Mouse (Mus musculus) urinary bladder, adult 2 months (tissue): Measurements from ENCODE around the gene Anapc15. TPM values are rescaled to one million over a fixed set of nuclear protein-coding genes. Genes with fewer than 3 reads are reported as not detected.
"Not testable (repeated sequence)": the region's sequence is repeated elsewhere in the genome, so short reads cannot be mapped to it uniquely, and the experiment has no call there.

Source experiments
- DNase-seq: peaks from one replicate; pipeline ENCODE4 v3.0.0; 2022; ENCODE audit warnings: low spot score
- polyA plus RNA-seq: library from polyadenylated mRNA; depleted of rRNA; stranded (reverse); fragments of >200 nt; gene quantifications from 2 replicates; pipeline ENCODE4 v1.2.3, GENCODE M21; 2012

The Anapc15 gene
- polyA plus RNA-seq, 1 experiment: 47.8 TPM

DNA sequence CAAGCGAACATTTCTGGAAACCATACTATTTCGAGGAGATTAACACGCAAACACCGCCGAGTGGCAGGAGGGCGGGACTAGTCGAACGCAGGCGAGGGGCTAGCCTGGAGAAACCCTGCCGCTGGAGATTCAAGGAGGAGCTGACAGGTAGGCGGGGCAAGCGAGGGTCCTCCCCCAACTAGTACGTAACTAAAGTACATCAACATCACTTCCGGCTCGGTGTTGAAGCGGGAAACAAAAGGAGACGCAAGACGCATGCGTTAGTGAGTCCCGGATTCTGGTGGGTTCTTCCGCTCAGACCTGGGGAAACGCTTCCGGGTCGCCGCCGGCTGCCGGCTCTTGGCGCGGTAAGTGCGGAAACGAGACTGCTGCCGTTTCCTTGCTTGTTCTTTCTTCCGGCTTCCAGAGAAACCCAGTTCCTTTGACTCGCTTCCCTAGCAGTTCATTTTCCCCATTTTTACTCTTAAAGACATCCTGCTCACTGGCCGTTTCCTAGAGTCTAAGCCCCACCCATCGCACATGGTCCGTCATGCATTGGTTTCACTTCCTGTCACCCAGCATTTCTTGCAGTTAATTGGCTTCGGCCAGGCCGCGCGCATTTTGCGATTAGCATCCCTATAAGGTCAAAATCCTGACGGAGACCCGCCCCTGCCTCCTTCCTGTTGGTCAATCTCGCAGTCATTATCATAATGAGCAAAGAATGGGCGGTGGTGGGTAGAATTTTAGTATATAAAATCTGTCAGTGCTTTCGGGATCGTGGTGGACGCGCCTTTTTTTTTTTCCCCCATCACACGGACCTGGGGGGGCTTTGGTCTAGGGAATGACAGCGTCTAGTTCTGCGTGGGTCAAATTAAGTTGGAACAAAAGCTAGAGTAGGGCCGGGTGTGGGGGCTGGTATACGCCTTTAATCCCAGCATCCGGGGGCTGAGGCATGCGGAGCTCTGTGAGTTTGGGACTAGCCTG, 32.9 kb downstream of the Anapc15 start:
- peak; percentile 84 for DNase-seq

DNA sequence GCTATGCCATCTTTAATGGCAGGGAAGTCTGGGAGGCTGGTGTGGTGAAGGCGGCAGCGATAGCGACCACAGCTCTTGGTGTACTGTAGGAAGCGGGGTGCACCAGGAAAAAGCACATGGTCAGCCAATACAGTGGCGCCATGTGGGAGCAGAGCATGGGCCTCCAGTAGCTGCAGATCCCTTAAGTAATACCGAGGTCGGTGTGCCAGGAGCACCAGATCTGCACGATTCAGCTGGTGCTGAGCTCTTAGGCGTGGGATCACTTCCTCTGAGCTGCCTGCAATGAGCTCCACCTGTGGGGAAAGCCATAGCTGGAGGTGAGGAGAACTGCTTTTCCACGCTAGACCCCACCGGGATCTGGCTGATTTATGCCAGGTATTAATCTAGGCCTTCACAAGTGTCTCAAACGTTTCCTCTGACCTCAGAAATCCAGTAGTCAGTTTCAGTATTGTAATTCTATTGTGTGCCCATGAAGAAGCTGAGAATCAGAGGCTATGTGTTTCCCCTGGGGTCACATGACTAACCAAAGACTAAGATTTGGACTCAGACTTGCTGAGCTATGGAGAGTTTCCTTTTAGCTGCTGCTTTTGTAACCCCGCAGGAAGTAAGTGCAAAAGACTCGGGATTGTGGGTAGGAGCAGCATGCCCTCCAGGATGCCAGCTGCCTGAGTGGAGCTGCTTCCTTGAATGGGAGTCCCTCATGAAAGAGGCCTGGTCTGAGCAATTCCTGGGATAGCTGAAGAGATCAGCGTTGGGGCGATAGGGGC, 37.0 kb downstream of the Anapc15 start:
- DNase-seq: no peak

DNA sequence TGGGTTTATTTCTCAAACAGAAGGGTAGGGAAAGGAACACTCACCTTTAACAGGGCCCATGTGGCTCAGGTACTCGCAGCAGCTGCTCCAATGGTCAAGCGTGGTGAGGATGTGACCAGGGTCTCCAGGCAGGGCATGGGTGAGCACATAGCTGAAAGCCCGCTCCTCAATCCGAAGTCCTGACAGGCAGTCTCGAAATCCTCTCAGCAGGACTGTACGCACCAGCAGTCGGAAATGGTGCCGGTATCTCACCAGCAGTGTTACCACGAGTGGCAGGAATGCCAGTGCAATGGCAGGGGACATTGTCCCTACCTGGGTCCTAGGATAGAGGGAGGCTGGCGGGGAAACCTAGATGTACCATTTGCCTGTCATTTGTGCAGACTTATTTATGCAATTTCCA, 38.5 kb downstream of the Anapc15 start:
- no peak for DNase-seq

DNA sequence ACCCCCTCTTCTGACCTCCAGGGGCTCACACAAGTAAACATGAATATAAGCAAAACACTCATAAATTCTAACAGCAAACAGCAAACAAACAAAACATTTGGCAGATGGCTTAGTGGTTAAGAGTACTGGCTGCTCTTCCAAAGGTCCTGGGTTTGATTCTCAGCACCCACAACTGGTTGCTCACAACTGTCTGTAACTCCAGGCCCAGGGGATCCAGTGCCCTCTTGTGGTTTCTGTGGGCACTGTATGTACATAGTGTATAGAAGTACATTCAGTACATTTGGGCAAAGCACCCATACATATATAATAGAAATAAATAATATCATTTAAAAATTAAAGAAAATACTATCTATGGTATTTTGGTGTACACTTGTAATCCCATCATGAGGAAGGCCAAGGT, 39.3 kb downstream of the Anapc15 start:
- DNase-seq: no peak

DNA sequence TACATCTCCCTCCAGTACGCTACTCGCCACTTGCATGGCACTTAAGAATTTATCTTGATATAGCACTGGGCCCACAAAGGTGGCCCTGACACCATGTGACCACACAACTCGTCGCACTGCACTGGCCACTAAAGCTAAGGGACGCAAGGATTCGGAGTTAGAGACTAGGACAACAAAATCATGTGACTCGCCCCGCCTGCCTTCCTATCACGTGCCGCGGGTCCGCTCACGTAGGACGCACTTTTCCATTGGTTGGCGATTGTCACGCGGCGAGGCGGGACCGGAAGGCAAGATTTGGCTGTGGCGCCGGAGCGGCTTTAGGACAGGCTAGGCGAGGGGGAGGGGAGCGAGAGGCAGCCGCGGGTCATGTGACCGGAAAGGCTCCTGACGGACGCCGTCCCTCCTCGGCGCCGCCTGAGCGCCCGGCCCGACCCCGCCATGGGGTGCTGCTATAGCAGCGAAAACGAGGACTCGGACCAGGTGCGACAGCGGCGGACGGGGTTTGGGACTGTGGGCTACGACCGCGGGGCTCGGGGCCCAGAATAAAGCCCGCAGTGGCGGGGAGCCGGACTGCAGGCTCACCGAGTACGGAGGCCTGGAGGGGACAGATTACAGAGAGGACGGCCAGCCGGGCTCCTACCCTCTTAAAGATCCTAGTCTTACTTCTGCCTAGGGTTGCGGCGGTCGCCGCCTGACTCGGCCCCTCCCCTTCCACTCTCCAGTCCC, 42.2 kb downstream of the Anapc15 start, which contains the start of gene Lamtor1:
TSS of gene Lamtor1 (plus strand) at position 344 of the 726 bp plus-strand sequence.
- DNase-seq: peak; percentile 100

DNA sequence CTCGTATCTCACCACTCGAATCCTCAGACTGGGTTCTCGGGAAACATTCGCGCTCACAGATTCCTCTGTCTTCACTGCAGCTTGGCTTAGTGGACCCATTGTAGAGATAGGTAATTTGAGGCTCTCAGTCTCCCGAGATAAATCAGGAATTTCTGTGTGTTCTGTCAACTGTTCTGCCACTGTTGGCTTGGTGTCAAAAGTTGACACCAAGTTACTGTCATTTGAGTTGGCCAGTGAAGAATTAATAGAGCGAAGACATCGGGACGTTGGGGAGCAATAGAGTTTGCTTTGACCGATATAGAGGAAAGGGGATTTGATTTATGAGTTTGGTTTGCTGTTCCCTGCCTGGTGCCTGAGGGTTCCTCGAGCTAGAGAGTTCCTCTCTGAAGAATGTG, 42.8 kb downstream of the Anapc15 start, which contains the start of gene Tomt:
TSS of gene Tomt (minus strand) at position 73 of the 395 bp plus-strand sequence.
- no peak for DNase-seq

DNA sequence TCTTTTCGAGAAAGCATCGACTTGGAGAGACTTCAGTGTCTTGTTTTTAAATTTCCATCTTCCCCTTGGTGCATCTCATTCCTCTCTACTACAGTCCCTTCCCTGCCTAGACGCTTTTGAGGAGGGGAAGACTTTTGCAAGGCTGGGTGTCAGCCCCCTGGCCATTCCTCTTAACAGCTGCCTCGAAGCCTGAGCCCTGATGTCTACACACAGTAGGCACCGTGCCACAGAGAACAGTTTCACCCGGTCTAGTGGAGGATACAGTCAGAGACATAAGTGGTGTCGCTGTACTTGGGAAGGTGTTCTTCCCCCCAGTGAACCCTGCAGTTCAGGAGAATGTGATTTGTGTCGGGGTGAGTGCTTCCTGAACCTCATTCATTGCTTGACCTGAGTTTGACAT, 43.2 kb downstream of the Anapc15 start:
- DNase-seq: no peak

DNA sequence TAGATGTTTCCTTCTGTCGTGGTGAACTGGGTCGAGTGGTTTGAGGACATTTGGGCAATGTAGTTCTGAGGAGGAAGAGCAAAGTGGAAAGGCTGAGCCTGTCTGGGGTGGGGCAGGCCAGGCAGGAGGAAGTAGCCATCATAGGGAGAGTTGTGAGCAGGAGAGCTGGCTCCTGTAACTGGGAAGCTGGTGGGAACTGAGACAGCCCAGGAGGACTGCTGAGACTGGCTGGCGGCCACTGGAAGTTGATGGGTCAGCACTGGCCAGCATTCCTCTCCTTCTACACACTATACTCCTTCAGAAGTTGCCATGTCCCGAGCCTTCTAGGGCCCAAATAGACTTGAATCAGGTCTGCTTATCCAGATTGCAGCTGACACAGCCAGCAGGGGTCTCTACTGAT, 44.9 kb downstream of the Anapc15 start:
- DNase-seq: no peak

DNA sequence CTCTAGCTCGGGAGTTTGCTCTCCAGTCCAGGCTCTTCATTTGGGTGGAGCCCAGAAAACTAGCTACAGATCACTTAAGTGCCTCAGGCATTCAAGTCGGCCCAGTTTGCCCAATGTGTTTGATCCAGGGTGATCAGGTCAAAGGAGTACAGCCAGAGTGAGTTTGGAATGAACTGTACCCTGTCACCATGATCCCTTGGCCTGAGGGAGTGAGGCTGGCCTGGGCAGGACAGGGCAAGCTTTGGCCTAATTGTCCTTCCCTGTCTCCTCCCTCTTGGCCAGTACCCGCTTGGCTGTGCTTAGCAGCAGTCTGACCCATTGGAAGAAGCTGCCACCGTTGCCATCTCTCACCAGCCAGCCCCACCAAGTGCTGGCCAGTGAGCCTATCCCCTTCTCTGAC, 46.6 kb downstream of the Anapc15 start:
- no peak for DNase-seq

DNA sequence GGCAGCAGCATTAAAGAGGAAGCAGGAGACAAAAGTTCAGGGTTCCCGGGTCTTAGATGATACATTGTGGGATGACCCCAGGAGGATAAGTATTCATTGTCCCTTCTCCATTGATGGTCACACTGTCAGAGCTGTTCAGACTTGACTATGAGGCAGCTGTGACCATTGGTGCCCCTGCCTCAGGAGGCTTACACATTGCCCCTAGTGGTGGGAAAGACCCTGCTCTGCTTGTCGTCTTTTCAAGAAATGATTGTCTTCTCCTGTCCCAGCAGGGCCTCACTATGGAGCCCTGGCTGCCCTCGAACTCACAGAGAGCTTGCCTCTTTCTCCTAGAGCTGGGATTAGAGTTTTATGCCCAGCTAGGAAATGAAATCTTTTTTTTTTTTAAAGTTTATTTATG, 48.5 kb downstream of the Anapc15 start:
- DNase-seq: no peak

DNA sequence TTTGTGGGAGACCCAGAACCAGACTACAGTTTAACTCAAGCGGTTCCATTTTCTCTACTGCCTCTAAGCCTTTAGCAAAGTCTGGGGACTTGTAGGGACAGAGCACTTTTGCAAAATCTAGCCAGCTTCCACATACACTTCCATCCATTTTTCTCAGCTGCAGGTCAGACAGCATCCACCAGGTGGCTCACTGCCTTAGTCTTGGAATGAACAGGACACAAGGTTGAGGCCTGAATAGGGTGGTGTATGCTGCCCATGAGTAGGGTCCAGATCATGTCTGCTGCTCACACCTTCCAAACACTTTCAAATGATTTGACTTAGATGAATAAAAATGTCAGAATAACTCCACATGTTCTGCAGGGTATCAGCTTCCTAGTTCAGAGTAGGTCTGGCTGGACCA, 54.6 kb downstream of the Anapc15 start:
- DNase-seq: no peak

DNA sequence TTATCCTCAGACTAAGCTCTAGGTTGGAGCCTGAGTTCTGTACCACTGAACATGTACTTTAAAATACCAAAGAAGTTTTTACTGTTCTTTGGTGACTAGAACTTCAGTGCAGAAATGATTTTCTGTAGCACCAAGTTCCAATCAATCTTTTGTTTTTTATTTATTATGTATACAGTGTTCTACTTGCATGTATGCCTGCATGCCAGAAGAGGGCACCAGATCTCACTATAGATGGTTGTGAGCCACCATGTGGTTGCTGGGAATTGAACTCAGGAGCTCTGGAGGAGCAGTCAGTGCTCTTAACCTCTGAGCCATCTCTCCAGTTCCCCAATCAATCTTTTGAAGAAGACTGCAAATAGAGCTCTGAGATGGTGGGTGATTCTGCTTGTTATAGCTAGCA, 62.4 kb downstream of the Anapc15 start:
- DNase-seq: not testable (repeated sequence)

DNA sequence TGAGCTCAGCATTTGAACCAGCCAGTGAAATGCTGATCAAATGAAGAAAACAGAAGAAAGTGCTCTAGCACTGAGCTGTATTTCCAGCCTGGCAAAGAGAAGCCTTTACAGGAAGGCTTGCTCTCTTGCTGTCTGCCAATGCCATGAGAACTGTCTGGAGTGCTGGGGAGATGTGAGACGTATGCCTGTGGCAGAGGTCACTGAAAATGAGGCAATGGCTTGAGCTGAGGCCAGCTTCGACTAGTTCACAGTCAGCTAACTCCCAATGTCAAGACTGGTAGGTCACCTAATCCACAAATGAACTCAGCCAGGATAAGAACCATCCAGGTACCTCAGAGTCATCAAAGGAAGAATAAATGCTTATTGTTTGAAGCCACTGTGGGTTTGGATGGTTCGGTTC, 64.6 kb downstream of the Anapc15 start:
- no peak for DNase-seq

DNA sequence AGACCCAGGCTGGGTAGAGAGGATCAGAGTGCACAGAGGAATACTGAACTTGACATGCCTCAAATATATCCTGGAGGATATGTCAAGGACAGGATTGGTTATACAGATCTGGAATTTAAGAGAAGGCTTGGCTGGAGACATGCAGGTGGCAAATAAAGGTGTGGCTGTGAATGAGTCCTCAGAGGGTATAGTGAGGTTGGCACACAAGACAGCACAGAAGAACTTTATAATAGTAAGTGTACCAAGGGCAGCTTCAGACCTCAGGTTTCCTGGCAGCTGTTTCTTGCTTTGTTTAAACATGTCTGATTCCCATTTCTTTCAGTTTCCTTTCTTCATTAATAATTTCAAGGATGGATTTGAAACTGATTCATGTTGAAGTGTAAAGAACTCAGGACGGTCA, 69.0 kb downstream of the Anapc15 start:
- no peak for DNase-seq

DNA sequence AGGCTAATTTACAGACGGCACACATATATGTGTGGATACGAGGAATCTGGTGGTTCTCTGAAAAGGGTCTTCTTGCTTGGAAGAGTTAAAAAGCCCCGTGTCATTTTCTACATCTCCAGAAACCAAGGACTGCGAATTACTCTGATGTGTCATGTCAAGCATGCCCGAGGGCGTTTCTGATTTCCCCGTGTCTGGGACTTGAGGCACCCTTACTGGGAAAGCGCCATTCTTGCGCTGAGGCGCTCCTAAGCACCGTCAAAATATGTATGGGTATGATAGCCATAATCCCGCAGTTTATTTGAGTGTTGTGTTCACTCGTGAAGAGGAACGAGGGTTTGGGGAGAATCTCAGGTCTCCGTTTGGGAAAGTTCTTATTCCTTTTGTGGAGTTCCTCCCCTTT, 69.8 kb downstream of the Anapc15 start:
- peak; percentile 36 for DNase-seq

DNA sequence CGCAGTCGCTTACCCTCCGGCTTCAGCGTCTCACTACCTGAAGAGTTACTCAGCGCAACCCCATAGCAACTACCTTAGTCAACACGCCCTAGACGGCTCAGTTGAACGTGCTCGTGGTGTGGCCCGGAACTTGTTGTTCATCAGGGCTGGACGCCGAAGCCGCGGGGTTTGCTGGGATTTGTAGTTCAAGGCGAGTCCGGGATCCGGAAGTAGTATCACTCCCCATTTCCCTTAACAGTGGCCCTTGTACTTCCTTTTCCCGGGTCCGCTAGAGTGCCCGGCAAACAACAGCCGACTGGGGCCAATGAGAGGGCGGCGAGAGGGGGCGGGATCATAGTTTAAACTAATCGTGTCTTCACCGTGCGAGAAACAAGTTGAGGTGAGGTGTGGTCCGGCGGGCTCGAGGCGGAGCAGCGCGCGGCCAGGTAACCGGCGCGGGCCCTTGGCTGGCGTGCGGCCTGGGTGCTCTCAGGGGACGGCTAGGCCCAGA, 70.3 kb downstream of the Anapc15 start, which contains the start of the genes Lrrc51 and Numa1:
TSS of gene Lrrc51 (minus strand) at position 145 of the 490 bp plus-strand sequence.
TSS of gene Numa1 (plus strand) at position 361 of the 490 bp plus-strand sequence.
- peak; percentile 88 for DNase-seq

DNA sequence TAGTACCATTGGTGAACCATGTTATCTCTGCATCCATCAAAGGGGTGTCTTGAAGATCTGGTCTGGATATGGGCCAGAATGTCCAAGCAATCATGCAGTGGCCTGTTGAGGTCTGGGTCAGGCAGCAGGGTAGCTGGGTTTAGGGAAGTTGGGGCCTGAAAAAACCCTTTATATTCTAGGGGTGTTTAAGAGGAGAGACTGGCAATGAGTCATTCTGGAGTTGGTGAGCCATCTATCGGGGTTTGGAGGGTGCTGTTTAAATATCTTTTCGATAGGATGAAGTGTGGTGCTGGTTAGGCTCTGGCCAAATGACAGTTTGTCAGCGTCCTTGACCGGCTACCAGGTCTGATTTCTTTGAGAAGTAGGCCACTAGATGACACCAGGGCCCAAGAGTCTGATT, 72.4 kb downstream of the Anapc15 start:
- no peak for DNase-seq

DNA sequence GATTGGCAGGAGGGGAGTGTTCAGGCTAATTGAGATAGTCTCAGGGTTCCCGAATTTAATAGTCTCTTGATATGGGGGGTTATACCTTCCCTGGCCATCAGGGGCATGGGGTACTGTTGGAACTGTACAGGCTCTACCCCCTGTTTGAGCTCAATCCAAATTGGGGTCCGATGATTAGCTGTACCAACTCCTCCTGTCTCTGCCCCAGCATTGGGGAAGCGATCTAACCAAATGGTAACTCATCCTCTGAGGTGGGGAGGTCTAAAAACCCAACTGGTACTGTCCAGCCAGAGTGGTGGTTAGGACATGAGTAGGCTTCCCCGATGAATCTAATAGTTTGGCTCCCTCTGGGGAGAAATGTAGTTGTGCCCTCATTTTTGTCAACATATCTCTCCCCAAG, 73.5 kb downstream of the Anapc15 start:
- no peak for DNase-seq

DNA sequence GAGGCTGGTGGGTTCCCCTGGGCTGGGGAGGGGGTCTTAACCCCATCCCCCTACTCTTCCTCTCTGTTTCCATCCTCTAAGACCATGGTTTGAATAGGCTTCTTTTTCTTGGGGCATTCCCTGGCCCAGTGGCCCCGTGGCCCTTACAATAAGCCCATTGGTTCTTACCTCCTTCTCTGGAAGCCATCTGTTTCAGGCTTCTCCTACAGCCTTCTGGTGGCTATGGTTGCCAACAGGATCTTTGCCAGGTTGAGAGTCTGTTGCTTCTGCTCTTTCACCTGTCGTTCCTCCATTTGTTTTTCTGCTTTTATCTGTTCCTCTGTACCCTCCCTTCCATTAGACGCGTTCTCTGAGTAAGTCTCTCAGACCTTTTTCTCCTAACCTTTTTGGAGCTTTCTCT, 74.1 kb downstream of the Anapc15 start:
- no peak for DNase-seq

DNA sequence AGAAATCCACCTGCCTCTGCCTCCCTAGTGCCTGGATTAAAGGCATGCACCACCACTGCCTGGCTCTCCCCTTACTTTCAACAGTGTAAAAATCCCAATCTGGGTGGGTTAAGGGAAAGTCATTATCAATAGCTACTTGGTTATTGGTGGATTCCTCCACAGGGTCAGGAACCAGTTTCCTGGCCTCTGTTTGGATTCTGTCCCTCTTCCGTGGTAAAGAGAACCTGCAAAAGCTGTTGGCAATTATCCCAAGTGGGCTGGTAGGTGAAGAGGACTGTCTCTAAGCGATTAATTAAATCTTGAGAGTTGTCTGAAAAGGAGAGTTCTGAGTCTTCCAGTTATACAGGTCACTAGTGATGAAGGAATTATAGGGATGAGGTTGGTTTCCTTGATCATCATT, 74.8 kb downstream of the Anapc15 start:
- DNase-seq: no peak

DNA sequence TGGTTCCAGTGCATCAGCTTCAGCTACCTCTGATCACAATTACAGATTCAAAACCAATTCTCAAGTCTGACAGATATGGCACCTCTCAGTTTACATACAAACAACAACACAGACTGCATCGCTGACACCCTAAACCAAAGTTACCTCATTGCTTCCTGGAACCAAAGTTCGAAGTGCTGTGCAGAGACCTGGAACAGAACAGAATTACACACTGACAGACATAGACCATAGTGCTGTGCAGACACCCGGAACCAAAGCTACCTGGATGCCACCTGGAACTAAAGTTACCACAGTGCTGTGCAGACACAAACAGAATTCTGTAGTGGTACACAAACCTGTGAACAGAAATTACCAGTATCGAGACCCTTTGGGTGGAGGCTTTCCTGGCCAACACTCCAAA, 76.2 kb downstream of the Anapc15 start:
- no peak for DNase-seq

DNA sequence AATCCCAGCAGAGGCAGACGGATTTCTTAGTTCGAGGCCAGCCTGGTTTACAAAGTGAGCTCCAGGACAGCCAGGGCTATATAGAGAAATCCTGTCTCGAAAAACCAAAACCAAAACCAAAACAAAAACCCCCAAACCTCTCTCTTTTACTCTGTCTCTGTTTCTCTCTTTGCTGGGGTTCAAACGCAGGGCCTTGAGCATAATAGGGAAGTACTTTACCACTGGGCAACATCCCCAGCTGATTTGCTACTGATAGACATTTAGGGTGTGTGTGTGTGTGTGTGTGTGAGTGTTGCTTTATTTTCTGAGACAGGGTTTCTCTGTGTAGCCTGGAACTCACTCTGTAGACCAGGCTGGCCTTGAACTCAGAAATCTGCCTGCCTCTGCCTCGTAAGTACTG, 85.5 kb downstream of the Anapc15 start:
- DNase-seq: not testable (repeated sequence)
